Mouse (Mus musculus) CH12.LX (cell line): Measurements from ENCODE around the gene Vstm5. TPM values are rescaled to one million over a fixed set of nuclear protein-coding genes. Genes with fewer than 3 reads are reported as not detected.

Experiments used
- DNase-seq: peaks from one replicate; pipeline ENCODE4 v3.0.0-alpha.2; 2013; ENCODE audit errors: extremely low read depth
- H3K27ac ChIP-seq: 2 replicates; pipeline ENCODE4 v1.5.1; 2012; ENCODE audit warnings: low read depth, mild to moderate bottlenecking, control low read depth, moderate library complexity; ENCODE audit not compliant: insufficient read depth
- H3K27me3 ChIP-seq: replicated peaks from 2 replicates; pipeline ENCODE3; 2012; ENCODE audit warnings: inconsistent platforms
- H3K36me3 ChIP-seq, 2 experiments: replicated peaks in 1 of 2; 2 replicates each; pipeline versions ENCODE3 to v1.6.1; 2012; ENCODE audit warnings: inconsistent platforms in 1 of 2, low read length in 1 of 2, mild to moderate bottlenecking in 1 of 2, mixed read lengths in 1 of 2, moderate library complexity in 1 of 2; ENCODE audit not compliant: control insufficient read depth in 1 of 2, insufficient read depth in 1 of 2
- H3K4me1 ChIP-seq, 2 experiments: 2 replicates each; pipeline ENCODE4 v1.6.1; 2012; ENCODE audit warnings: inconsistent platforms in 1 of 2, moderate library complexity in 1 of 2; ENCODE audit not compliant: insufficient read depth in 2 of 2, control insufficient read depth in 1 of 2
- H3K4me2 ChIP-seq: 2 replicates; pipeline ENCODE4 v1.6.1; 2012; ENCODE audit warnings: low read depth, mild to moderate bottlenecking, control low read depth; ENCODE audit not compliant: poor library complexity, insufficient read depth, severe bottlenecking
- H3K4me3 ChIP-seq, 3 experiments: fragments of 150-350 bp in 1 of 3; sonication (generic) in 1 of 3; replicated peaks in 1 of 3; 2 replicates each; pipeline versions ENCODE3 to v1.5.1; 2011 to 2012; ENCODE audit warnings: low read depth in 2 of 3, low read length in 2 of 3, mild to moderate bottlenecking in 2 of 3, moderate library complexity in 2 of 3, control low read depth in 1 of 3, improper control_type of control experiment in 1 of 3, inconsistent platforms in 1 of 3, mixed read lengths in 1 of 3; ENCODE audit not compliant: poor library complexity in 1 of 3
- H3K79me2 ChIP-seq: replicated peaks from 2 replicates; pipeline ENCODE4 v1.6.1; 2012; ENCODE audit warnings: mild to moderate bottlenecking, moderate library complexity; ENCODE audit not compliant: control insufficient read depth, poor library complexity, insufficient read depth, severe bottlenecking; ENCODE audit errors: extremely low read depth
- H3K9ac ChIP-seq: 2 replicates; pipeline ENCODE4 v1.6.1; 2012; ENCODE audit warnings: low read depth, mild to moderate bottlenecking, control low read depth, moderate library complexity; ENCODE audit not compliant: insufficient read depth
- H3K9me3 ChIP-seq: replicated peaks from 2 replicates; pipeline ENCODE3; 2012; ENCODE audit warnings: low read length, inconsistent platforms, mixed read lengths
- BHLHE40 ChIP-seq: IDR thresholded peaks from 2 replicates; pipeline ENCODE4 v1.6.1; 2011; ENCODE audit warnings: mild to moderate bottlenecking, low read depth, low read length, improper control_type of control experiment
- ELF1 ChIP-seq: IDR thresholded peaks from 2 replicates; pipeline ENCODE4 v1.6.1; 2014; ENCODE audit warnings: low read depth, mild to moderate bottlenecking, inconsistent platforms, low read length, improper control_type of control experiment
- EP300 ChIP-seq: IDR thresholded peaks from 2 replicates; pipeline ENCODE4 v1.6.1; 2011; ENCODE audit warnings: low read length, improper control_type of control experiment
- GABPA ChIP-seq: IDR thresholded peaks from 2 replicates; pipeline ENCODE4 v1.6.1; 2012; ENCODE audit warnings: low read depth, low read length, improper control_type of control experiment, inconsistent platforms; ENCODE audit not compliant: insufficient replicate concordance
- HCFC1 ChIP-seq: IDR thresholded peaks from 2 replicates; pipeline ENCODE4 v1.6.1; 2012; ENCODE audit warnings: low read depth, mild to moderate bottlenecking, inconsistent platforms, low read length, improper control_type of control experiment
- MAX ChIP-seq: IDR thresholded peaks from 2 replicates; pipeline ENCODE4 v1.6.1; 2011; ENCODE audit warnings: low read length, improper control_type of control experiment
- MAZ ChIP-seq: IDR thresholded peaks from 2 replicates; pipeline ENCODE4 v1.6.1; 2012; ENCODE audit warnings: low read depth, mild to moderate bottlenecking, inconsistent platforms, low read length, improper control_type of control experiment, moderate library complexity
- MEF2A ChIP-seq: IDR thresholded peaks from 2 replicates; pipeline ENCODE4 v1.6.1; 2014; ENCODE audit warnings: low read depth, mild to moderate bottlenecking, inconsistent platforms, low read length, improper control_type of control experiment, borderline replicate concordance
- MYC ChIP-seq: IDR thresholded peaks from 2 replicates; pipeline ENCODE4 v1.6.1; 2011; ENCODE audit warnings: low read depth, mild to moderate bottlenecking, improper control_type of control experiment, low read length
- POLR2AphosphoS2 ChIP-seq: IDR thresholded peaks from 2 replicates; pipeline ENCODE4 v1.6.1; 2011; ENCODE audit warnings: low read depth, low read length, improper control_type of control experiment
- RAD21 ChIP-seq: IDR thresholded peaks from 2 replicates; pipeline ENCODE4 v1.6.1; 2011; ENCODE audit warnings: low read depth, mild to moderate bottlenecking, low read length, improper control_type of control experiment, moderate library complexity
- RCOR1 ChIP-seq: conservative IDR thresholded peaks from 2 replicates; pipeline ENCODE4 v1.6.1; 2012; ENCODE audit warnings: low read depth, mild to moderate bottlenecking, inconsistent platforms, low read length, improper control_type of control experiment
- TBP ChIP-seq: conservative IDR thresholded peaks from 2 replicates; pipeline ENCODE4 v1.6.1; 2011; ENCODE audit warnings: low read depth, low read length, improper control_type of control experiment
- UBTF ChIP-seq: IDR thresholded peaks from 2 replicates; pipeline ENCODE4 v1.6.1; 2012; ENCODE audit warnings: low read depth, mild to moderate bottlenecking, inconsistent platforms, low read length, improper control_type of control experiment, moderate library complexity
- USF1 ChIP-seq: IDR thresholded peaks from 2 replicates; pipeline ENCODE4 v1.6.1; 2014; ENCODE audit warnings: low read depth, mild to moderate bottlenecking, inconsistent platforms, low read length, improper control_type of control experiment
- USF2 ChIP-seq: conservative IDR thresholded peaks from 2 replicates; pipeline ENCODE4 v1.6.1; 2011; ENCODE audit warnings: low read depth, low read length, improper control_type of control experiment
- ZNF384 ChIP-seq: IDR thresholded peaks from 2 replicates; pipeline ENCODE4 v1.6.1; 2012; ENCODE audit warnings: low read depth, low read length, improper control_type of control experiment, inconsistent platforms
- dilution Hi-C: fragments of 300-500 bp; cut with MboI; formaldehyde crosslinking; loops from 2 replicates; pipeline ENCODE4 v1.14.3; 2020; ENCODE audit warnings: low sequenced_read_pairs; ENCODE audit not compliant: extremely low pct_unique_long_range_greater_than_20kb, extremely low pct_ligation_motif_present
- in situ Hi-C: fragments of 300-500 bp; cut with MboI; formaldehyde crosslinking; loops from 3 replicates; pipeline ENCODE4 v1.14.3; 2019; ENCODE audit warnings: low sequenced_read_pairs, low pct_ligation_motif_present, low pct_unique_long_range_greater_than_20kb, mixed read lengths
- polyA plus RNA-seq: library from polyadenylated mRNA; unstranded; fragments of >175 nt; gene quantifications from 2 replicates; pipeline ENCODE4 v1.2.1, GENCODE M21; 2012; ENCODE audit warnings: low read depth; ENCODE audit not compliant: insufficient read length
- total RNA-seq, 2 experiments: library from RNA; depleted of rRNA; stranded (reverse); fragments of 300-350 nt in 1 of 2; fragments of >200 nt in 1 of 2; gene quantifications; 2 replicates each; pipeline ENCODE4 v1.2.3; 2012 to 2014

Gene Vstm5
- total and polyA plus RNA-seq, 3 experiments = not detected

DNA sequence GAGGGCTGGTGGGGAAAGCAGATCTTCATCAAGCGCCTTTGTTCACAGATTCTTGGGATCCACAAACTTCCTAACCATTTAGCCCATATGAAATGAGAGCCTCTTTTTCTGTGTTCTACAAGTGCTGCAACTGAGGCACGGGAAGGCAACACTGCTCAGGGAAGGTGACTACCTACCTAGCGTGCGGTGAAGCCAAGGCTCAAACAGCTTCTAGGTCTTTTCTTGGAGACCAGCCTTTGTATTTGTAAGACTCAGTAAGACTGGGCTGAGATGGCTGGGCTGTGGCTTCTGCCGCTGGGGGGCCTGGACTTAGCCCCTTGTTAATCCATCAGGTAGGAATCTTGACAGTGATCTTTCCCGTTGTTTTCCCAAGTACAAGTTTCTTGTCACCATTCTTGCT lies 1.2 kb downstream of the Vstm5 start:
- H3K4me1 ChIP-seq = 0 out of 4 replicates have a peak, but pooled peaks cover 0 to 4% of the 10 kb centered on the region in 2 experiments
- TF ChIP-seq POLR2AphosphoS2 (no peak), MAZ (no peak), TBP (no peak), RAD21 (no peak), MYC (no peak), ELF1 (no peak), GABPA (no peak), UBTF (no peak), MAX (no peak), BHLHE40 (no peak), EP300 (no peak), HCFC1 (no peak), RCOR1 (no peak), USF1 (no peak), ZNF384 (no peak)
- no peak overlapping the region for H3K27ac ChIP-seq
- no peak overlapping the region for H3K4me2 ChIP-seq
- no peaks in the 10 kb centered on the region for H3K79me2 ChIP-seq
- in situ Hi-C loops (no loop called here), dilution Hi-C loops (no loop called here)
- no peak for DNase-seq
- H3K9me3 ChIP-seq = no peaks in the 10 kb centered on the region
- no peak overlapping the region for H3K4me3 ChIP-seq
- no peaks in the 10 kb centered on the region for H3K36me3 ChIP-seq
- peaks cover 3% of the 10 kb centered on the region for H3K27me3 ChIP-seq
- no peak overlapping the region for H3K9ac ChIP-seq

DNA sequence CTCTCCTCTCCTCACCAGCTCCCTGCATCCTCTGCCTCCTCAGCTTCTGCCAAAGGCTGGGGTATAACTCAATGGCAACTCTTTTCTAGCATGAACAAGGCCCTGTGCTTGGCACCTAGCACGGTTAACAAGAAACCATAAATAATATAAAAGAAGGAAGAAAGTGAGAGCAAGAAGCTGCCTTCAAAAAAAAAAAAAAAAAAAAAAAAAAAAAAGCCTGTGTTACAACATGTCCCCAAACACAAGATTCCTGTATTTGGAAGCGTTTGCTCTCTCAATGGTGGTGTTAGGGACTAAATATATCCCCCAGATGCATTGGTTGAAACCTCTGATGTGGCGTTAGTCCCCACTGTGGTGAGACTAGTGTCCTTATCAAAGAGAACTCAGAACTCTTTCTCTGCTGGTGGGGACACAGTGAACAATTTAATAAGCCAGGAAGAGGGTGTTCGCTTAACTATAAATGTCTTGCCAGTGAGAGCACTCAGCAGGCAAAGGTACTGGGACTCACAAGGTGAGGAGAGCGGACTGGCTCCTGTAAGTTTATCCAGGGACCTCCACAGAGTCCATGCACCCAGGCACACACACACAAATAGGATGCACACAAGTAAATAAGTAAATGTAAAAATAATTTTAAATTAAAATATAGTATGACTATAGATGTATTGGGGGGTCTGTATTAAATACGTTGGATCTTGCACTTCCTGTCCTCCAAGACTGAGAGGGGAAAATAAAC lies 2.2 kb downstream of the Vstm5 start:
- TF ChIP-seq USF2 = no peak
- TF ChIP-seq ZNF384 = 0 out of 2 replicates have a peak, but pooled peaks have one; percentile 11
- TF ChIP-seq GABPA = no peak
- TF ChIP-seq MEF2A = no peak
- no peak overlapping the region for H3K9ac ChIP-seq
- H3K27ac ChIP-seq = no peak overlapping the region
- no peak overlapping the region for H3K4me3 ChIP-seq
- H3K79me2 ChIP-seq = no peaks in the 10 kb centered on the region
- H3K36me3 ChIP-seq = no peaks in the 10 kb centered on the region
- no peaks in the 10 kb centered on the region for H3K9me3 ChIP-seq
- no peak for DNase-seq
- dilution Hi-C loops = no loop called here
- in situ Hi-C loops = no loop called here
- 0 out of 4 replicates have a peak, but pooled peaks cover 0 to 4% of the 10 kb centered on the region in 2 experiments for H3K4me1 ChIP-seq
- H3K27me3 ChIP-seq = peaks cover 2% of the 10 kb centered on the region
- no peak overlapping the region for H3K4me2 ChIP-seq
